Mouse (Mus musculus) liver, embryonic 15.5 days (tissue): ENCODE data around the gene Kndc1. TPM values are rescaled to one million over a fixed set of nuclear protein-coding genes. Genes with fewer than 3 reads are reported as not detected.

Experiments used
- ATAC-seq: fragments of 200-750 bp; cut with Nextera tagmentation; 2 replicates; pipeline ENCODE4 v1.8.0; 2017; ENCODE audit warnings: moderate number of reproducible peaks, mild to moderate bottlenecking, moderate library complexity; ENCODE audit not compliant: insufficient read depth
- H3K27ac ChIP-seq: fragments of 300-500 bp; sonication (generic); replicated peaks from 2 replicates; pipeline ENCODE4 v1.5.1; 2015; ENCODE audit warnings: mild to moderate bottlenecking, inconsistent platforms
- H3K27me3 ChIP-seq: fragments of 300-500 bp; sonication (generic); 2 replicates; pipeline ENCODE4 v1.6.1; 2015; ENCODE audit warnings: mild to moderate bottlenecking, inconsistent platforms
- H3K36me3 ChIP-seq: fragments of 300-500 bp; sonication (generic); replicated peaks from 2 replicates; pipeline ENCODE4 v1.6.1; 2015; ENCODE audit warnings: moderate library complexity, mild to moderate bottlenecking, inconsistent platforms
- H3K4me1 ChIP-seq: fragments of 300-500 bp; sonication (generic); replicated peaks from 2 replicates; pipeline ENCODE4 v1.6.1; 2015; ENCODE audit warnings: inconsistent platforms
- H3K4me2 ChIP-seq: fragments of 300-500 bp; sonication (generic); 2 replicates; pipeline ENCODE4 v1.6.1; 2015; ENCODE audit warnings: moderate library complexity, mild to moderate bottlenecking, inconsistent platforms
- H3K4me3 ChIP-seq: fragments of 300-500 bp; sonication (generic); replicated peaks from 2 replicates; pipeline ENCODE4 v1.5.1; 2015; ENCODE audit warnings: mild to moderate bottlenecking, inconsistent platforms
- H3K9ac ChIP-seq: fragments of 300-500 bp; sonication (generic); 2 replicates; pipeline ENCODE4 v1.6.1; 2015; ENCODE audit warnings: moderate library complexity, mild to moderate bottlenecking, inconsistent platforms
- H3K9me3 ChIP-seq: fragments of 300-500 bp; sonication (generic); replicated peaks from 2 replicates; pipeline ENCODE4 v1.6.1; 2016; ENCODE audit warnings: inconsistent platforms
- WGBS: fragments of 180-500 bp; shearing (Covaris S2); methylation state at CpG from one replicate; pipeline ENCODE4 v1.1.7; 2015; ENCODE audit warnings: mixed read lengths; ENCODE audit not compliant: insufficient replicate concordance; 5-methylcytosine and 5-hydroxymethylcytosine counted together
- polyA plus RNA-seq: library from polyadenylated mRNA; unstranded; fragments of >200 nt; fragmentation: Nextera tagmentation; extraction: Ambion mirVana; gene quantifications from 2 replicates; pipeline ENCODE4 v1.2.1, GENCODE M21; 2015

Gene Kndc1
- polyA plus RNA-seq, result not detected in 2 replicates

GRCm38 (mm10) chr7:139894655-139895557 lies at the start of gene Kndc1:
Gene Kndc1 (plus strand): TSS chr7:139894696.
- Histone ChIP-seq H3K9ac (no peak within 1 kb of the TSS), H3K9me3 (no peaks in the 10 kb centered on the region), H3K27me3 (peaks cover 41% of the 10 kb centered on the region), H3K4me3 (no peak within 1 kb of the TSS), H3K36me3 (no peaks in the 10 kb centered on the region), H3K4me2 (peak within 1 kb of the TSS; percentile 37), H3K27ac (no peak within 1 kb of the TSS), H3K4me1 (no peaks in the 10 kb centered on the region)
- no peak for ATAC-seq
- WGBS, result 2% methylated on average over 49 of the region's 50 CpGs

- Histone ChIP-seq H3K27ac (no peak overlapping the region), H3K4me1 (no peaks in the 10 kb centered on the region), H3K36me3 (no peaks in the 10 kb centered on the region), H3K27me3 (no peaks in the 10 kb centered on the region; the same call in 1 of the 2 replicates), H3K4me2 (no peak overlapping the region), H3K9ac (no peak overlapping the region), H3K4me3 (no peak overlapping the region), H3K9me3 (no peaks in the 10 kb centered on the region)
- WGBS, result 56% methylated on average over 2 of the region's 2 CpGs
- ATAC-seq, result no peak
Observed at GRCm38 (mm10) chr7:139845101-139845500, 49.4 kb upstream of the Kndc1 start.

- H3K9me3 ChIP-seq, result no peaks in the 10 kb centered on the region
- ATAC-seq, result no peak
Observed at GRCm38 (mm10) chr7:139850152-139850551, 44.3 kb upstream of the Kndc1 start.

GRCm38 (mm10) chr7:139850677-139851076 lies 43.8 kb upstream of the Kndc1 start:
- ATAC-seq, result no peak
- H3K27ac ChIP-seq, result no peak overlapping the region
- H3K4me3 ChIP-seq, result no peak overlapping the region
- H3K4me1 ChIP-seq, result no peaks in the 10 kb centered on the region
- no peak overlapping the region for H3K4me2 ChIP-seq
- no peaks in the 10 kb centered on the region for H3K36me3 ChIP-seq
- WGBS, result 45% methylated on average over 5 of the region's 5 CpGs
- no peaks in the 10 kb centered on the region for H3K27me3 ChIP-seq
- no peak overlapping the region for H3K9ac ChIP-seq
- no peaks in the 10 kb centered on the region for H3K9me3 ChIP-seq

More at GRCm38 (mm10) chr7:139850152-139850551, 44.3 kb upstream of the Kndc1 start:
- H3K4me3 ChIP-seq, result no peak overlapping the region
- no peak overlapping the region for H3K9ac ChIP-seq
- H3K36me3 ChIP-seq, result no peaks in the 10 kb centered on the region
- WGBS, result 40% methylated on average over 6 of the region's 6 CpGs
- H3K4me2 ChIP-seq, result no peak overlapping the region
- no peaks in the 10 kb centered on the region; the same call in 1 of the 2 replicates for H3K27me3 ChIP-seq
- no peak overlapping the region for H3K27ac ChIP-seq
- H3K4me1 ChIP-seq, result no peaks in the 10 kb centered on the region

DNA sequence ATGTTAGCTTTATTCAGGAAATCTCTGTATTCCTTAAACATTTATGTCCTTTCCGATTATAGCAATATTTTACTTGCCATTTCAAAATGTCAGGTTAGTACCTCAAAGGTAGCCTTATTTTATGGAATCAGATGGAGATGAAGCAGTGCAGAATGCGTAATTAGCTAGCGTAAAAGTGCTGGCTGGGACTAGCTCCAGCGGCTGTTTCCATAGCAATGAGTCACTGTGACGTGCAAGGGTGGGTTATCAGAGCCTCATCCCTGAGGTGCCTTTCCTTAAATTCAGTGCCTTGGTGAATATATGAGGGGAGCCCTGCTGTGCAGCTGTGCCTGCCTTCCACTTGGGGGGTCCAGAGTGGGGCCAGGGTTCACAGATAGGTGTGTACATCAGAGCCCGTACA lies 43.4 kb upstream of the Kndc1 start:
- no peak for ATAC-seq
- H3K36me3 ChIP-seq, result no peaks in the 10 kb centered on the region
- no peak overlapping the region for H3K27ac ChIP-seq
- no peaks in the 10 kb centered on the region for H3K27me3 ChIP-seq
- H3K4me1 ChIP-seq, result no peaks in the 10 kb centered on the region
- H3K4me2 ChIP-seq, result no peak overlapping the region
- H3K9ac ChIP-seq, result no peak overlapping the region
- 66% methylated on average over 6 of the region's 6 CpGs for WGBS
- no peak overlapping the region for H3K4me3 ChIP-seq
- no peaks in the 10 kb centered on the region for H3K9me3 ChIP-seq

DNA sequence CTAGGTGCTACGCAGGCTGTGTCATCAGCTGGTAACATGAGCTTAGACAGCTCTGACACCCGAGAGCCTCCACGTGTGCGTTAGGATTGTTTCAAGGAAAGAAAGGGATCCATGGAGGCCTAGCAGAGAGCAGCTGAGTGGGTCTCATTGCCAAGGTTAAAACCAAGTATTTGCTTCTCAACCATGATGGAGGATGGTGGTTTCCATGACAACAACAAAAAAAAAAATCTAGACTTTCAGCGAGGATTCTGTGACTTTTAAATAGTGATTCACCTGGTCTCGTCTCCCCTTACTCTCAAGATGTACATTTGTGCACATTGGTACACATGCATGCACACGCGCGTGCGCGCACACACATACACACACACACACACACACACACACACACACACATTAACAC lies 39.2 kb upstream of the Kndc1 start:
- Histone ChIP-seq H3K9me3 (no peaks in the 10 kb centered on the region), H3K27me3 (no peaks in the 10 kb centered on the region), H3K4me1 (no peaks in the 10 kb centered on the region), H3K36me3 (no peaks in the 10 kb centered on the region), H3K9ac (no peak overlapping the region), H3K4me3 (no peak overlapping the region), H3K27ac (no peak overlapping the region), H3K4me2 (no peak overlapping the region)
- WGBS, result 70% methylated on average over 11 of the region's 11 CpGs
- ATAC-seq, result no peak

GRCm38 (mm10) chr7:139861411-139861810 lies 33.1 kb upstream of the Kndc1 start:
- ATAC-seq, result no peak
- no peaks in the 10 kb centered on the region for H3K4me1 ChIP-seq
- no peaks in the 10 kb centered on the region for H3K9me3 ChIP-seq
- H3K27ac ChIP-seq, result no peak overlapping the region
- 22% methylated on average over 3 of the region's 3 CpGs for WGBS
- no peak overlapping the region for H3K4me3 ChIP-seq
- no peak overlapping the region for H3K4me2 ChIP-seq
- no peak overlapping the region for H3K9ac ChIP-seq
- no peaks in the 10 kb centered on the region for H3K36me3 ChIP-seq
- H3K27me3 ChIP-seq, result no peaks in the 10 kb centered on the region

DNA sequence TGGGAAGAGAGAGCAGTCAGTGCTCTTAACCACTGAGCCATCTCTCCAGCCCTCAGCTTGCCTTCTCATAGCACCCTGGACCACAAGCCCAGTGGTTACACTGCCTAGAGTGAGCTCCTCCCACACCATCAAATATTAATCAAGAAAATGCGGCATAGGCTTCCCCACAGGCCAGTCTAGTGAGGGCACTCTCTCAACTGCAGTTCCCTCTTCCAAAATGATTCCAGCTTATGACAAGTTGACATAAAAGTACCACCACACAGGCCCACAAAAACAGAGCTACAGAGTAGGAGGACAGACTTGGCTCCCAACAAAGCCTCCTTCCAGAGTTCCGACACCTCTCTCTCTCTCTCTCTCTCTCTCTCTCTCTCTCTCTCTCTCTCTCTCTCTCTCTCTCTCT lies 31.4 kb upstream of the Kndc1 start:
- Histone ChIP-seq H3K27me3 (no peaks in the 10 kb centered on the region), H3K36me3 (no peaks in the 10 kb centered on the region), H3K4me1 (no peaks in the 10 kb centered on the region), H3K9ac (no peak overlapping the region), H3K4me3 (no peak overlapping the region), H3K9me3 (no peaks in the 10 kb centered on the region), H3K4me2 (no peak overlapping the region), H3K27ac (no peak overlapping the region)
- no peak for ATAC-seq
- 68% methylated on average over 2 of the region's 2 CpGs for WGBS

GRCm38 (mm10) chr7:139864253-139864652 lies 30.2 kb upstream of the Kndc1 start:
- no peaks in the 10 kb centered on the region for H3K36me3 ChIP-seq
- no peak overlapping the region for H3K4me3 ChIP-seq
- no peak overlapping the region for H3K27ac ChIP-seq
- no peaks in the 10 kb centered on the region for H3K4me1 ChIP-seq
- no peaks in the 10 kb centered on the region for H3K9me3 ChIP-seq
- WGBS, result 46% methylated on average over 2 of the region's 2 CpGs
- H3K27me3 ChIP-seq, result no peaks in the 10 kb centered on the region
- no peak overlapping the region for H3K4me2 ChIP-seq
- ATAC-seq, result no peak
- no peak overlapping the region for H3K9ac ChIP-seq

GRCm38 (mm10) chr7:139864871-139865270 lies 29.6 kb upstream of the Kndc1 start:
- Histone ChIP-seq H3K27ac (no peak overlapping the region), H3K4me2 (no peak overlapping the region), H3K27me3 (no peaks in the 10 kb centered on the region), H3K9me3 (no peaks in the 10 kb centered on the region), H3K4me3 (no peak overlapping the region), H3K4me1 (no peaks in the 10 kb centered on the region), H3K9ac (no peak overlapping the region), H3K36me3 (no peaks in the 10 kb centered on the region)
- ATAC-seq, result no peak
- WGBS, result 42% methylated on average over 1 of the region's 1 CpGs

DNA sequence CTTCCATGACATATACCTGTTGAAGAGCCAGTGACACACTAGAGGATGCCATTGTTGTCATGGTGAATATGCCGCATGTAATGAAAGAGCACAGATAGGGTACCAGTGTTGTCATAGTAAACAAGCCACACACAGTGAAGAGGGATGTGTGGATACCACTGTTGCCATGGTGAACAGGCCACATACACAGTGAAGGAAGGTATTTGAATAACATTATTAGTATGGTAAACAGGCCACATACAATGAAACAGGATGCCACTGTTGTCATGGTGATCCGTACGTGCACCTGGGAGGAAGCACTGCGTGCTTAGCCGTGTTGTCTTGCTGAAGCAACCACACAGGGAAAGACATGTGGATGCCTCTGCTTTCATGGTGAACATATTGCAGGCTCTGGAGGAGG lies 23.5 kb upstream of the Kndc1 start:
- H3K27me3 ChIP-seq, result no peaks in the 10 kb centered on the region
- no peak overlapping the region for H3K4me2 ChIP-seq
- H3K4me3 ChIP-seq, result no peak overlapping the region
- H3K27ac ChIP-seq, result no peak overlapping the region
- no peaks in the 10 kb centered on the region for H3K36me3 ChIP-seq
- no peaks in the 10 kb centered on the region for H3K4me1 ChIP-seq
- H3K9me3 ChIP-seq, result no peaks in the 10 kb centered on the region
- no peak overlapping the region for H3K9ac ChIP-seq
- 71% methylated on average over 5 of the region's 5 CpGs for WGBS
- ATAC-seq, result no peak
